Mouse (Mus musculus) stomach, postnatal 0 days (tissue): Measurements from ENCODE around the gene Bcar3.

Experiments
- CTCF ChIP-seq: IDR thresholded peaks from 2 replicates; pipeline ENCODE4 v1.5.1; 2016; ENCODE audit warnings: antibody characterized with exemption, low read depth, mild to moderate bottlenecking, moderate library complexity
- EP300 ChIP-seq: optimal IDR thresholded peaks from 2 replicates; pipeline ENCODE3; 2016; ENCODE audit warnings: antibody characterized with exemption

DNA sequence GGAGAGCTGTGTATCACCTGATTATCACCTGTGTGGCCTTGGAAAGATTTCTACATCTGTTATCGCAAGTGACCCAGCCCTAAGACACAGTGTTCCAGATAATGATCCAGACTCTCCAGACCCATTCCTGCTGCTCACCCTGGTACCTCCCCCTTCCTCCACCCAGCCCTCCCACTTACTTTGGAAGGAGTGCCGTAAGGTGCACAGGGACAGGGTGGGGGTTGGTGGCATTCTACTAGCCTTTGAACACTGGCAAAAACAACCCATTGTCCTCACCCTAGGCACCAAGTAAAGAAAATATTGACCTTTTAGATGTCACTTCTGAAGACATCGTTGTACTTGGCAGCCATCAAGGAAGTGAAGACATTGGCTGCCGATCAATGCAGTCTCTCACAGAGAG is 180.9 kb downstream of the Bcar3 start:
- no peak for TF ChIP-seq CTCF
- no peak for TF ChIP-seq EP300
